Mouse (Mus musculus) adrenal gland, postnatal 25 days (tissue): Measurements from ENCODE around the gene Cisd2. TPM values are rescaled to one million over a fixed set of nuclear protein-coding genes. Genes with fewer than 3 reads are reported as not detected.

Experiments used
- DNase-seq: peaks from one replicate; pipeline ENCODE4 v3.0.0; 2021; ENCODE audit warnings: mixed read lengths
- total RNA-seq: library from RNA; stranded (reverse); gene quantifications from 2 replicates; pipeline ENCODE4 v1.2.3, GENCODE M21; 2021

Cisd2 gene
- total RNA-seq, 1 experiment from 2014 or later, result 32.9 TPM

DNA sequence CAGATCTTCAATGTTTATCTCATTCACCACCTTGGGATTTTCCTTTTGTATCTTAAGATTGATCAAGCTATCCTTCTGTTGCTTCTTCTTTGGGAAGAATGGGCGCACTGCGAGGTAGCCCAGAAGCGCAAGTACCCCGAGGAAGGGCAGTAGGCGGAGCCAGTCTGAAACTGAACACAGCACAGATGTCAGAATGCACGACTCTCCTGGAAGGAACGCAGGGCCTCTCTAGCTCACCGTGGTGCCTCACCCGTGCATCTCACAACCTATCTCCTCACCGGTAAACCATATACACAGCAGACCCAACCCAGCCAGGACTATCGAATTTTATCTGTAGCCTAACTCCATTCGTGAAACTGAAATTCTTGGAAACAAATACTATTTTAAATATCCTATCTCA, 12.7 kb downstream of the Cisd2 start:
- no peak for DNase-seq

DNA sequence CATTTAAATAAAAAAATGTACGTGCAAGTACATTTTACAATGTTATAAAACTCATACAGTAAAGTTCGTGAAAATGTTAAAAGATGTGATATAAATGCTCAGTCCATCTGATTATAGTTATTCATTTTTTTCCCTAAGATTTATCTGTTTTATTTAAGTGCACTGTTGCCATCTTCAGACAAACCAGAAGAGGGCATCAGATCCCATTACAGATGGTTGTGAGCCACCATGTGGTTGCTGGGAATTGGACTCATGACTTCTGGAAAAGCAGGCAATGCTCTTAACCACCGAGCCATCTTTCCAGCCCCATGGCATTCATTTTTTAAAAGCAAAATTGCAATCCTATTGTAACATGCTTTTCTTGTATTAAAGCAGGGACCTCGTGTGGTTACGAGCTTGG, 14.5 kb downstream of the Cisd2 start:
- DNase-seq, result no peak

DNA sequence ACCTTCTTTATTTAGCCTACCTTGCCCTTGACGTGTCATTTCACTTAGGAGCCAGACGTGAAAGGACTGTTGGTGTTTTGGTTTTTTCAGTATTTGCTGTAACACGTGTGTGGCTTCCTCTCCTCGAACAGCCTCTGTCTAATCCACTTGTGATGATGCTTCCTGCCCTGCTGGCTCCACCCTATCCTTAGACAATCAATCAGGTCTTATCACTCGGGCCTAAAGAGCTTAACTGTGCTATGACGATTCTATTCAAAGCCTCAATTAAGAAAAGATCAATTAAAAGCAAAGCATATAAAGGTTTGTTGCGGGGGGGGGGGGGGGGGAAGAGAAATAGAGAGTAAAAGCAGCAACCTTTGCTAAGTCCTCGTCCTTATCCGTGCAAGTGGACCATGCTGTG, 16.4 kb downstream of the Cisd2 start:
- no peak for DNase-seq

DNA sequence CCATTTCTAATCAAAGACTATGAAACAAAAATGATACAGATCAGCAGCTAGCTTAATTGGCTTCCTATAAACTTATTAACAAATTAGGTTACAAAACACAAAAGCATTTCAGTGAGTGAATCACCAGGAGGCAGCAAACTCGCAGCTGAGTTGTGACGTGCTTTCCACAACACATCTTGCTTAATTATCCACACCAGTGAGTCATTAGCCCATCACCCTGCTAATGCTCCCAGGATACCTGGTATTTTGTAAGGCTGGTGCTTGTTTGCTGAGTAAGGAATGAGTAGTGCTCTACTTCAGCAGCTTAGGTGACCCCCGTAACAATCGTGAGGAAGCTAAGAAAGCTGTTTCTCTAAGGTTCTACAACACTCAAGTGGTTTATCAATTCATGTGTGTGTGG, 19.1 kb downstream of the Cisd2 start:
- no peak for DNase-seq

- DNase-seq, result no peak
Observed at GRCm38 (mm10) chr3:135403856-135404255, 19.9 kb downstream of the Cisd2 start.

DNA sequence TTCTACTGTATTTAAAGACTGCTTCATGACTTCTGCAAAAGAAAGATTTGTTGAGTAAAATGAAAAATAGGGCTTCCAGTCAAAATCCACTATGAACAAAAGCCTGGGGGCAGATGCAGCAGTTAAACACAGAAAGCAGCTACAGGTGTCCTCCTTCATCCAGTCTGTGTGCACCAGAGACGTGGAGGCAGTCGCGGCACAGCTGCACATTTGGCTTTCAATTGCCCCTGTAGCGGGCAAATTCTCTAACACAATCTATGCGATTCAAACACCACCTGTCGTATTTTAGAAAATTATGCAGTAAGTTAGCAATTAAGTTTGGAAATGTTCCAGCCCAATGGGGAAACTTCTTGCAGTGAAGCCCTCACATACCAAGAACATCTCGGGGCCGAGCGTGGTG, 20.5 kb downstream of the Cisd2 start:
- no peak for DNase-seq

GRCm38 (mm10) chr3:135402201-135402658, 21.5 kb downstream of the Cisd2 start:
- peak; percentile 85 for DNase-seq

- DNase-seq, result no peak
Observed at GRCm38 (mm10) chr3:135397112-135397511, 26.6 kb downstream of the Cisd2 start.

DNA sequence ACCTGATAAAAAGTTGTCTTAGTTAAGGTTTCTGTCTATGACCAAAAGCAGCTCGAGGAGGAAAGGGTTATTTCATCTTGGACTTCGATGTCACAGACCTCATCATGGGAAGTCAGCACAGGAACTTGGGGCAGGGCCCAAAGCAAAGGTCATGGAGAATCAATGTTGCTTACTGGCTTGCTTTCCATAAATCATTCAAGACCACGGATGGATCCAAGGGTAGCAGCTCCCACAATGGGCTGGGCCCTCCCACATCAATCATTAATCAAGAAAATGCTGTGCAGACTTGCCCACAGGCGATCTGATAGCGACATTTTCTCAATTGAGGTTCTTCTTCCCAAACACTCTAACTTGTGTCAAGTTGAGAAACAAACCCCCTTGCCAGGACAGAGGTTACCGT, 27.6 kb downstream of the Cisd2 start:
- DNase-seq, result no peak

- no peak for DNase-seq
Observed at GRCm38 (mm10) chr3:135395085-135395484, 28.6 kb downstream of the Cisd2 start.

DNA sequence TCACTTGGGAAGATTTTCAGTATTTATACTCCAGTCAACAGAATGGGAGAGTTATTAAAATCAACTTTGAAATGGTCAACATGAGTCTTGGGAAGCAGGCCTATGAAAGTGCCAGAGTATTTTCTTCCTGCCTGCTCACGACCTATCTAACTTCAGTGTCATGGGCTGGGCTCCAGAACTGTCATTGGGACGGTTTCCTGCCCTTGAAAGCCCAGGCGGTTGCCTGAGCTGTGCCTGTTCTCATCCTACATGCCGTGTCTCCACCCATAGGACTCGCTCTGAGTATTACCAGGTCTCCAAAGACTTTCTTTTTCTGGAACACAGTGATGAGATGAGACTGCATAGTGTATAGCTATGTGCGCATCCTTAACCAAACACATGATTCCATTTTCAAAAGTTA, 30.5 kb downstream of the Cisd2 start:
- peak; percentile 17 for DNase-seq

DNA sequence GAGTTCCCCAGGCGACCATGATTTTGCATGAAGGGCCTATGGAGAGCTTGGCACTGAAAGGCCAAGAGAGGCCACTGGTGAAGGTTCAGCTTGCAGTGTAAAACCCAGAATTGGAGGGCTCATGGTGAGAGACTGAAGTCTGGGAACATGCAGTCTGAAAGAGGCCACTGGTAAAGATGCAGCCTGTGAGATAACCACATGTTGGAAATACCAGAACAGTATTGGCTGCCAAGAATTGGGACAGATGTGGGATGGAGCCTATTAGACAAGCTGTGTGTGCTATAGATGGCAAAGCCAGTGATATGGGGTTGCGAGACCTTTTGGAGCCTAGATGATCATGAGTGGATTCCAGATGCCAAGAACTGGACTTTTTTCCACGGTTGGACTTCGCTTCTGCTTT, 43.9 kb downstream of the Cisd2 start:
- DNase-seq, result no peak

GRCm38 (mm10) chr3:135377445-135377844, 46.3 kb downstream of the Cisd2 start:
- no peak for DNase-seq

DNA sequence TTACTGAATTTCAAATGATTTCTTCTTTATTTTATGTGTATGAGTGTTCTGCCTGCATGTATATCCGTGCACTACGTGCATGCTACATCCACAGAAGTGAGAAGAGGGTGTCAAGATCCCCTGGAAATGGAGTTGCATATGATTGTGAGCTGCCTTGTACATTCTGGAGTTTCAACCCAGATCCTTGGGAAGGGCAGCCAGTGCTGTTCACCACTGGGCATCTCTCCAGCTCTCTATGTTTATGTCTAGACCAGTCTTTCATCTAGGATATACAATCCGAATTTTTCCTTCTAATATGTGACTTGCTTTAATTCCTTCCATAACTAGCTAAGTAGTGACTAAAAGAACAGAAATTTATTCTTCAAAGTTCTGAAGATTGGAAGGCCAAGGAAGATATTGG, 47.9 kb downstream of the Cisd2 start:
- no peak for DNase-seq

DNA sequence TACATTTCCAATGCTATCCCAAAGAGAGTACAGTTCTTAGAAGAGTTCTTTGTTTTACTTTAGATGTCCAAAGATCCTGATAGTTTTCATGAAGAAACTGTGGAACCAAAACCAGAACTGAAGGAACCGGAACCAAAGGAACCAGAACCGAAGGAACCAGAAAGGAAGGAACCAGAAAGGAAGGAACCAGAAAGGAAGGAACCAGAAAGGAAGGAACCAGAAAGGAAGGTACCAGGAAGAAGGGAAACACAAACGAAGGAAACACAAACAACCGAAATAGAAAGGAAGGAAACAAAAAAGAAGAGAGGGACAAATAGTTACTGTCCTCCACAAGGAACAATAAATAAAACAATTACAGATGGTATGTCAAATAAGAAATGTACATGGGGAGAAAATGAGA, 66.3 kb downstream of the Cisd2 start:
- DNase-seq, result no peak

Other genes starting within 250 kb of the Cisd2 start
- gene Cenpe, start 211.4 kb downstream of the Cisd2 start, total RNA-seq, result 4.0 and 7.1 TPM in 2 replicates
- gene Bdh2, start 142.7 kb downstream of the Cisd2 start, total RNA-seq, result 1.3 and 2.0 TPM in 2 replicates
- gene Slc9b2, start 116.2 kb downstream of the Cisd2 start, total RNA-seq, result 0.79 and 1.0 TPM in 2 replicates
- gene Slc9b1, start 75.9 kb downstream of the Cisd2 start, total RNA-seq, result 1.2 TPM in 1 of 2 replicates, not detected in the other
- 377 and 397 TPM in 2 replicates for gene Ube2d3, start 14.2 kb upstream of the Cisd2 start, total RNA-seq
- 8.8 and 16.0 TPM in 2 replicates for gene Manba, start 61.7 kb upstream of the Cisd2 start, total RNA-seq